Mouse (Mus musculus): ENCODE measurements around the gene Skor1. TPM values are rescaled to one million over a fixed set of nuclear protein-coding genes. Genes with fewer than 3 reads are reported as not detected.
A peak's percentile ranks its signal among the peaks of the same experiment; 100 is the strongest.

The Skor1 gene
- polyA plus RNA-seq, 1 experiment from 2014 or later, result not detected

- 56% methylated on average over 11 of the region's 11 CpGs for WGBS
- no peak overlapping the region for H3K27ac ChIP-seq (ENCODE audit: poor library complexity, severe bottlenecking)
- no peaks in the 10 kb centered on the region for H3K9me3 ChIP-seq (replicated peaks)
- H3K36me3 ChIP-seq, result peaks cover 16% of the 10 kb centered on the region
- H3K4me2 ChIP-seq, result peak overlapping the region; percentile 32; the same call in 1 of the 2 replicates
- H3K27me3 ChIP-seq (replicated peaks), result peaks cover 49% of the 10 kb centered on the region
- peaks cover 17% of the 10 kb centered on the region for H3K4me1 ChIP-seq (replicated peaks)
- H3K4me3 ChIP-seq, result no peak overlapping the region
- ATAC-seq (ENCODE audit: insufficient number of reproducible peaks, low FRiP score), result no peak
- no peak overlapping the region for H3K9ac ChIP-seq
Measured at GRCm38 (mm10) chr9:63181337-63182178, 32.8 kb upstream of the Skor1 start.

- Histone ChIP-seq H3K9me3 (replicated peaks) (no peaks in the 10 kb centered on the region), H3K27ac (ENCODE audit: poor library complexity, severe bottlenecking) (no peak overlapping the region), H3K27me3 (replicated peaks) (peaks cover 26% of the 10 kb centered on the region), H3K4me3 (no peak overlapping the region), H3K9ac (no peak overlapping the region), H3K4me1 (replicated peaks) (peaks cover 17% of the 10 kb centered on the region), H3K36me3 (0 out of 2 replicates have a peak, but pooled peaks cover 6% of the 10 kb centered on the region), H3K4me2 (no peak overlapping the region)
- WGBS, result 74% methylated on average over 8 of the region's 8 CpGs
- ATAC-seq (ENCODE audit: insufficient number of reproducible peaks, low FRiP score), result no peak
Measured at GRCm38 (mm10) chr9:63178296-63178695, 29.5 kb upstream of the Skor1 start.

DNA sequence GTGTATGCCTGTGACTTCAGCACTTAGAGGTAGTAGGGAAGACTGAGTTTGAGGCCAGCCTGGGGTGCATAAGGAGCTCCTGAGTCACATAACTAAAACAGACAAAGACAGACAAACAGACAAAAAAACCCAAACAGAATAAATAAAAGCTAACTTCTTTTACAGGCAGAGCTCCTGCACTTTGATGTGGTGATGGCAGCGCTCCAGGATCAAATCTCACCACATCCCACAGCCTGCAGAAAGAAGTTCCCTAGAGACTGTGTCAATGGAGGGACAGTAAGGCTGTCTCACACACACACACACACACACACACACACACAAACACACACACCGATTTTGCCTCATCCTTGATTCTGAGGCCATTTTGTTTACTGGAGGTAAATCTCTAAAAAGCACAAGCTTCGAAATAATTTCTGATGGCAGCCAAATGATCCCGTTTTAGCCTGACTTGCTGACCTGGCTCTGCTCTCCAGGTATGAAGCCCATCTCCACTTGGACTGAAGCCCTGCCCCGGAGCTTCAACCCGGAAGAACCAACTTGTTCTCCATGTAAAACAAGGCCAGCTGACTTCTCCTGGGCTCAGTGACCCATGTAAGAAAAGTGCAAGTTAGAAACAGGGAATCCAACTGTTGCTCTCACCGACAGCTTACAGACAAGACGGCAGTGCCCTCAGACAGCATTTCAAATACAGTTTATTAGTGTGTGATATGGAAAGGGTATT is 25.4 kb upstream of the Skor1 start:
- Histone ChIP-seq H3K9ac (no peak overlapping the region), H3K4me1 (replicated peaks) (no peaks in the 10 kb centered on the region), H3K27me3 (replicated peaks) (peaks cover 5% of the 10 kb centered on the region), H3K4me3 (no peak overlapping the region), H3K36me3 (peaks cover 10% of the 10 kb centered on the region), H3K4me2 (no peak overlapping the region), H3K27ac (ENCODE audit: poor library complexity, severe bottlenecking) (no peak overlapping the region), H3K9me3 (replicated peaks) (no peaks in the 10 kb centered on the region)
- WGBS, result 88% methylated on average over 8 of the region's 8 CpGs
- ATAC-seq (ENCODE audit: insufficient number of reproducible peaks, low FRiP score), result no peak

DNA sequence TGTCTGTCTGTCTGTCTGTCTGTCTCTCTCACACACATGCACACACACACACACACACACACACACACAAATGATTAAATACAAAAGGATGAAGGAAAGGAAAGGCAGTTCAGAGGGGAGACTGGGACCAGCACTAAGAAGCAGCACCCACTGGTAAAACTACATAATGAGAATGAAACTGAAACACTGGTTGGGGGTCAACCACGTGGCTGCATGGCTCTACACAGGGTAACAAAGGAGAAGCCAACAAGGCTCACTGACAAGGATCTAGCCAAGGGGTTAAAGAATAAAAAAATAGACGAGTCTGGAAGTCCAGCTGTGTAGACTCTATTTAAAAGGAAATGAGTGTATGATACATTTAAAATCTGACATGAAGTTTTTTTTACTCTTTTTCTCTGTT is 23.2 kb upstream of the Skor1 start:
- Histone ChIP-seq H3K27ac (ENCODE audit: poor library complexity, severe bottlenecking) (no peak overlapping the region), H3K9ac (no peak overlapping the region), H3K27me3 (replicated peaks) (no peaks in the 10 kb centered on the region; the same call in 1 of the 2 replicates), H3K4me1 (replicated peaks) (no peaks in the 10 kb centered on the region), H3K4me2 (no peak overlapping the region), H3K4me3 (no peak overlapping the region), H3K9me3 (replicated peaks) (no peaks in the 10 kb centered on the region), H3K36me3 (peaks cover 16% of the 10 kb centered on the region)
- no peak for ATAC-seq (ENCODE audit: insufficient number of reproducible peaks, low FRiP score)
- 52% methylated on average over 2 of the region's 2 CpGs for WGBS

DNA sequence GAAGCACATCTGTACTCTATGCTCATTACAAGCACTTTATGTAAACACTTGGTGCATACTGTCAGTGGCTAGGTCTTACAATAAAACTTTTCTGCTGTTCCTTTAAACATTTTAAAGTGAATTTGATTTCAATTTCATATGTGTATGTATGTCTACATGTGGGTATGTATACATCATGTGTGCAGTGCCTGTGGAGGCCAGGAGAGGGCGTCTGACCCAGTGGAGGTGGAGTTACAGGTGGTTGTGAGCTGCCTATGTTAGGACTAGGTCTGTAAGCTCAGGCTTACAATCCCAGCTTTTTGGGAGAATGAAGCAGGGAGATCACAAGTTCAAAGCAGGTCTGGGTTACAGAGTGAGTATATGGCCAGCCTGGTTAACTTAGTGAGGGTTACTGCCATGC is 20.4 kb upstream of the Skor1 start:
- 81% methylated on average over 1 of the region's 1 CpGs for WGBS
- Histone ChIP-seq H3K27ac (ENCODE audit: poor library complexity, severe bottlenecking) (no peak overlapping the region), H3K27me3 (replicated peaks) (no peaks in the 10 kb centered on the region; the same call in 1 of the 2 replicates), H3K9me3 (replicated peaks) (no peaks in the 10 kb centered on the region), H3K4me1 (replicated peaks) (peaks cover 6% of the 10 kb centered on the region), H3K9ac (no peak overlapping the region), H3K36me3 (peaks cover 19% of the 10 kb centered on the region), H3K4me2 (no peak overlapping the region), H3K4me3 (no peak overlapping the region)
- no peak for ATAC-seq (ENCODE audit: insufficient number of reproducible peaks, low FRiP score)

DNA sequence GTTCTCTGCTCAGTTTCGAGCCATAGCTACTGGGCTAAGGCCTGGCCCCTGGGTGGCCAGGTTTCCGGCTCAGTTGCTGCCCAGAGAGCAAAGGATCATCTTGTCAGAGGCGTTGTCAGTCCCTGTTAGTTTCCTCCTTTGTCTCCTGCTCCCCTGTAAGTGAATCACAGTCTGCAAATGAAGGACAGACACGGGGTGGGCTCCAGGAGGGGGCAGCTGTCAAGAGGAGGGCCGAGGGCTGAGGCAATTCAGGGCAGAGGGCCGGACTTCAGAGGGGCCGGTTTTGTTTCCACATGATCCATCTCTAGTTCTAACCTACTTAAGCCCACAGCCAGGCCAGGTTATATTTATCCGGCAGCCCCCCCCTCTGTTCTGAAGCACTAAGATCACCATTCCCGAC is 16.3 kb upstream of the Skor1 start:
- Histone ChIP-seq H3K9me3 (replicated peaks) (no peaks in the 10 kb centered on the region), H3K4me2 (no peak overlapping the region), H3K27me3 (replicated peaks) (peaks cover 12% of the 10 kb centered on the region), H3K27ac (ENCODE audit: poor library complexity, severe bottlenecking) (no peak overlapping the region), H3K4me1 (replicated peaks) (peaks cover 6% of the 10 kb centered on the region), H3K4me3 (no peak overlapping the region), H3K36me3 (peaks cover 30% of the 10 kb centered on the region), H3K9ac (0 out of 2 replicates have a peak overlapping the region, but pooled peaks have one; percentile 24)
- 37% methylated on average over 9 of the region's 9 CpGs for WGBS
- ATAC-seq (ENCODE audit: insufficient number of reproducible peaks, low FRiP score), result no peak

DNA sequence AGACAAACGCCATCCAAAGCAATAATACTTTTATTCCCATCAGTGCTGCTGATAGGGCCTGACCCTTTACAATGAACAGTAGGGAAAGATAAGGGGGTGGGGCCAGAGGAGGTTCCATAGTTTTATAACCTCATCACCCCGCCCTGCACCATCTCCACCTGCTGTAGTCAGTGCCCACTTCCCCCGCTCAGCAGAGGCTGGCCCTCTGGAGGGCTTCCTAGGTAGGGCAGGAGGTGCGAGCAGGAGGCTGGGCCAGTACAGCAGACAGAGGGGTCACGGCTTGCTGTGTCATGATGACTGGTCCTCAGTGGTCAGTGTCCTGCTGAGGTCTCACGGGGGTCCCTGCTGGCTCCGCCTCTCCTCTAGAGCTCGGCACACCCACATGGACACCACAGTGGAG is 15.0 kb upstream of the Skor1 start:
- Histone ChIP-seq H3K9ac (no peak overlapping the region), H3K4me2 (no peak overlapping the region), H3K4me3 (no peak overlapping the region), H3K4me1 (replicated peaks) (peaks cover 6% of the 10 kb centered on the region), H3K36me3 (peaks cover 17% of the 10 kb centered on the region), H3K9me3 (replicated peaks) (no peaks in the 10 kb centered on the region), H3K27ac (ENCODE audit: poor library complexity, severe bottlenecking) (no peak overlapping the region), H3K27me3 (replicated peaks) (peaks cover 22% of the 10 kb centered on the region)
- WGBS, result 71% methylated on average over 8 of the region's 8 CpGs
- ATAC-seq (ENCODE audit: insufficient number of reproducible peaks, low FRiP score), result no peak

DNA sequence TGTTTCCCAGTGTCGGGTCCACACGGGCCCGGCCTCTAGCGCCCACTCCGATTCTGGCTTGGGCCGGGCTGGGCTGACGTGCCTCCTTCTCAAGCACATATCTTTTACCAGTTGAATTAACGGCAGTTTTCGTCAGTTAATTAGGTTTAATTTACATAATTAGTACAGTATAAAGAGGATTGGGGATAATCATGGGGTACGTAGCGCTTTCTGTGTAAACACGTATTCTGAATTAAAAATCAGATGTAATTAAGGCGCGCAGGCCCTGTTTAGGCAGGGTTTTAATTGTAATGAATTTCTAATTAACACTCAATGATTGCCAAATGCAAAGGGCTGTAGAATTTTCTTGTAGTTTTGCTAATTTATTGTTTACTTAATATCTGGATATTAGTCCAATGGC is 3.2 kb upstream of the Skor1 start:
- H3K4me3 ChIP-seq, result no peak overlapping the region
- ATAC-seq (ENCODE audit: insufficient number of reproducible peaks, low FRiP score), result no peak
- no peak overlapping the region for H3K27ac ChIP-seq (ENCODE audit: poor library complexity, severe bottlenecking)
- no peak overlapping the region for H3K9ac ChIP-seq
- peaks cover 96% of the 10 kb centered on the region for H3K27me3 ChIP-seq (replicated peaks)
- H3K9me3 ChIP-seq (replicated peaks), result peaks cover 6% of the 10 kb centered on the region; the same call in 1 of the 2 replicates
- WGBS, result 36% methylated on average over 14 of the region's 14 CpGs
- H3K4me1 ChIP-seq (replicated peaks), result peaks cover 15% of the 10 kb centered on the region
- H3K4me2 ChIP-seq, result no peak overlapping the region
- no peaks in the 10 kb centered on the region for H3K36me3 ChIP-seq

- Histone ChIP-seq H3K4me1 (replicated peaks) (peaks cover 22% of the 10 kb centered on the region), H3K36me3 (no peaks in the 10 kb centered on the region), H3K9me3 (replicated peaks) (peaks cover 6% of the 10 kb centered on the region; the same call in 1 of the 2 replicates), H3K27ac (ENCODE audit: poor library complexity, severe bottlenecking) (no peak overlapping the region), H3K4me2 (peak overlapping the region; percentile 20; the same call in 1 of the 2 replicates), H3K9ac (no peak overlapping the region), H3K4me3 (peak overlapping the region; percentile 5; the same call in 1 of the 2 replicates), H3K27me3 (replicated peaks) (peaks cover 97% of the 10 kb centered on the region)
- 2% methylated on average over 20 of the region's 20 CpGs for WGBS
- 0 out of 2 replicates have a peak, but pooled peaks have one; percentile 29 for ATAC-seq (ENCODE audit: insufficient number of reproducible peaks, low FRiP score)
Measured at GRCm38 (mm10) chr9:63151072-63151870, 2.5 kb upstream of the Skor1 start.

- Histone ChIP-seq H3K4me3 (peak overlapping the region; percentile 11; the same call in 1 of the 2 replicates), H3K9ac (no peak overlapping the region), H3K27me3 (replicated peaks) (peaks cover 98% of the 10 kb centered on the region), H3K4me1 (replicated peaks) (peaks cover 32% of the 10 kb centered on the region), H3K36me3 (no peaks in the 10 kb centered on the region), H3K27ac (ENCODE audit: poor library complexity, severe bottlenecking) (no peak overlapping the region), H3K9me3 (replicated peaks) (peaks cover 6% of the 10 kb centered on the region; the same call in 1 of the 2 replicates), H3K4me2 (no peak overlapping the region)
- no peak for ATAC-seq (ENCODE audit: insufficient number of reproducible peaks, low FRiP score)
- 3% methylated on average over 27 of the region's 27 CpGs for WGBS
Measured at GRCm38 (mm10) chr9:63150086-63150800, 1.5 kb upstream of the Skor1 start.
